Mouse (Mus musculus) ES-E14 (cell line): ENCODE results near the gene Gm5592. TPM values are rescaled to one million over a fixed set of nuclear protein-coding genes. Genes with fewer than 3 reads are reported as not detected.
"Not testable (repeated sequence)": the region's sequence is repeated elsewhere in the genome, so short reads cannot be mapped to it uniquely, and the experiment has no call there.

Experiments used
- DNase-seq: peaks from one replicate; pipeline ENCODE4 v3.0.0-alpha.2; 2013; ENCODE audit warnings: low read depth, low spot score
- H3K27ac ChIP-seq: 2 replicates; pipeline ENCODE4 v1.5.1; 2012; ENCODE audit warnings: low read depth, mild to moderate bottlenecking, low read length, moderate library complexity, mixed read lengths; ENCODE audit not compliant: poor library complexity, insufficient read depth, severe bottlenecking
- H3K36me3 ChIP-seq: 2 replicates; pipeline ENCODE4 v1.6.1; 2012; ENCODE audit warnings: mild to moderate bottlenecking, low read length, moderate library complexity, mixed read lengths; ENCODE audit not compliant: control insufficient read depth, poor library complexity, insufficient read depth, severe bottlenecking
- H3K4me1 ChIP-seq, 2 experiments: fragments of 150-350 bp in 1 of 2; sonication (generic) in 1 of 2; 2 replicates each; pipeline ENCODE4 v1.6.1; 2012; ENCODE audit warnings: low read length in 2 of 2, mild to moderate bottlenecking in 1 of 2, mixed read lengths in 1 of 2; ENCODE audit not compliant: control insufficient read depth in 2 of 2, insufficient read depth in 2 of 2, poor library complexity in 1 of 2
- H3K4me3 ChIP-seq, 2 experiments: fragments of 150-350 bp in 1 of 2; sonication (generic) in 1 of 2; 2 replicates each; pipeline ENCODE4 v1.5.1; 2012; ENCODE audit warnings: low read length in 2 of 2, low read depth in 1 of 2, mild to moderate bottlenecking in 1 of 2, mixed read lengths in 1 of 2; ENCODE audit not compliant: insufficient read depth in 1 of 2, poor library complexity in 1 of 2, severe bottlenecking in 1 of 2
- H3K9ac ChIP-seq: 2 replicates; pipeline ENCODE4 v1.6.1; 2012; ENCODE audit warnings: low read depth, mild to moderate bottlenecking, low read length, mixed read lengths; ENCODE audit not compliant: poor library complexity, insufficient read depth, severe bottlenecking
- H3K9me3 ChIP-seq: fragments of 150-350 bp; sonication (generic); 2 replicates; pipeline ENCODE4 v1.6.1; 2012; ENCODE audit warnings: low read depth, mild to moderate bottlenecking, low read length; ENCODE audit not compliant: control insufficient read depth, insufficient read depth
- CHD2 ChIP-seq: IDR thresholded peaks from 2 replicates; pipeline ENCODE4 v1.6.1; 2014; ENCODE audit warnings: mild to moderate bottlenecking, low read depth, low read length, inconsistent platforms
- MAFK ChIP-seq: IDR thresholded peaks from 2 replicates; pipeline ENCODE4 v1.6.1; 2014; ENCODE audit warnings: mild to moderate bottlenecking, low read depth, low read length, inconsistent platforms; ENCODE audit not compliant: insufficient read depth
- in situ Hi-C, 2 experiments: fragments of 600-800 bp; cut with MboI; formaldehyde crosslinking; loops; one replicate each; pipeline ENCODE4 v1.15.1; 2025; ENCODE audit warnings: low sequenced_read_pairs in 2 of 2, inconsistent platforms in 1 of 2; ENCODE audit not compliant: unreplicated experiment in 2 of 2
- total RNA-seq: library from RNA; depleted of rRNA; stranded (reverse); fragments of 300-350 nt; gene quantifications from 2 replicates; pipeline ENCODE4 v1.2.3, GENCODE M21; 2012; rRNA removed

Gene Gm5592
- total RNA-seq: not detected in 2 replicates

DNA sequence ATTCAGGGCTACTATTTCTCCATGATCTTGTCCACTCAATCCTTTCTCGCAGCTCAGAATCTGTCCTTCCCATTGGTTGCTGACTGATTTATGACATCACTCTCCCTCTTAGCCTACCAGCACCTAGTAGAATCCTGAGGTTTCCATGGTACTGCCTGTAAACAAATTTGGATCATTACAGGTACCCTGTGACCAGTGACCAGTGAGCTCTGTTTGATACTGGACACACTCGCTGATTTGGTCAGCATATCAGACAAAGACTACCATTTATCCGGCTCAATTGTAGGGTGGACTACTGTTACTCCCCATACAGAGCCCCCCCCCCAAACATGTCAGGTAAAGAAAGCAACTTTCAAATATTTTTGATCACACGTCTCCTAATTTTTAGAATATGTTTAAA, at the start of gene Gm5592:
TSS of gene Gm5592 (plus strand) at position 301 of the 400 bp plus-strand sequence.
- H3K27ac ChIP-seq, H3K9ac ChIP-seq, H3K36me3 ChIP-seq, H3K4me1 ChIP-seq, DNase-seq, in situ Hi-C loops, H3K9me3 ChIP-seq, H3K4me3 ChIP-seq: not testable (repeated sequence)

- in situ Hi-C loops, H3K9ac ChIP-seq: not testable (repeated sequence)
These were observed 2.2 kb downstream of the Gm5592 start for GRCm38 (mm10) chr7:41155806-41156205.

DNA sequence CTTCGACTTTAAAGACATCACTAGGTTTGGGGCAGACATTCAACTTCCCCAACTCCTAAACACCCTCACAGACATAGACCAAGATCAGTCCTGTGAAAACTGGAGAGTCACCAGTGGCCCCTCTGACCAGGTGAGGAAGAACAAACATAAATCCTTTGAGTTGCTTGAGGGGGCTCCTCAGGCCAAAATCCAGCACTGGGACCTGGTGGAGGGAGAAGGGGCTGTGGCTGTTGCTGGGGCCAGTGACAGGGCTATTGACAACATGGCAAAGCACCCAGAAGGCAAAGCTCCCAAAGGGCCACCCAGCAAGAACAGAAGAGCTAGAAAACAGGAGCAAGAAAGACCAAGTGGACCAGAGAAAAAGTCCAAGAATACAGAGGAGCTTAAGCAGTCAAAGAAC, 4.2 kb downstream of the Gm5592 start:
- H3K4me3 ChIP-seq, H3K4me1 ChIP-seq, H3K36me3 ChIP-seq, H3K9me3 ChIP-seq, in situ Hi-C loops, H3K27ac ChIP-seq, DNase-seq, H3K9ac ChIP-seq: not testable (repeated sequence)

More at GRCm38 (mm10) chr7:41155806-41156205, 2.2 kb downstream of the Gm5592 start:
- not testable (repeated sequence) for H3K9me3 ChIP-seq, H3K27ac ChIP-seq, DNase-seq, H3K4me1 ChIP-seq, H3K36me3 ChIP-seq, H3K4me3 ChIP-seq

- H3K9ac ChIP-seq, H3K36me3 ChIP-seq, H3K4me3 ChIP-seq, H3K4me1 ChIP-seq, in situ Hi-C loops, H3K27ac ChIP-seq, DNase-seq, H3K9me3 ChIP-seq: not testable (repeated sequence)
These were observed 4.9 kb downstream of the Gm5592 start for GRCm38 (mm10) chr7:41158562-41158961.

DNA sequence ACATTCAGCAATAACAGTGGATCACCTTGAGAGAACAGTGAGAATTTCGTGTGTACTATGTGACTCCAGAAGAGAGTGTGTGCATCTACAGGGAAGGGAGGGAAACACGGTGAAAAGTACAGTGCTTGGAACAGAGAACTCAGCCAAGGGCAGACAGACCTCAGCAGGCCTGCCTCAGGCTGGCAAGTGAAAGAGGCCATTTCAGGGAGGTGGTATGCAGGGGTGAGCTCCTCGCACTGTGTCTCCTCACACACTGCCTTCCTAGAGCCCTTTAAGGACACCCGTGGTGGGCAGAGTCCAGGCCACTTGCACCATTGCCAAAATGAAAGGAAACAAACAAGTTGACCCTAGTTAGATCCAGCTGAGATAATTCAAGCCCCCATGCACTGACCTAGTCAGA, 40.0 kb downstream of the Gm5592 start:
- TF ChIP-seq MAFK (no peak), CHD2 (no peak)
- H3K9ac ChIP-seq: no peak overlapping the region
- in situ Hi-C loops: no loop called here

More for the DNA sequence above, 40.0 kb downstream of the Gm5592 start:
- no peak overlapping the region for H3K4me3 ChIP-seq
- H3K36me3 ChIP-seq: no peaks in the 10 kb centered on the region
- H3K27ac ChIP-seq: no peak overlapping the region
- H3K4me1 ChIP-seq: no peaks in the 10 kb centered on the region
- DNase-seq: no peak
- H3K9me3 ChIP-seq: no peaks in the 10 kb centered on the region

Other genes starting within 250 kb of the Gm5592 start
- gene 4930433I11Rik, start 166.3 kb upstream of the Gm5592 start, total RNA-seq: not detected in 2 replicates
- gene Gm4884, start 121.1 kb upstream of the Gm5592 start, total RNA-seq: not detected in 2 replicates
- gene AI987944, start 239.5 kb downstream of the Gm5592 start, total RNA-seq: 15.5 and 15.8 TPM in 2 replicates